Mouse (Mus musculus): Measurements from ENCODE around the gene Cacnb3. TPM values are rescaled to one million over a fixed set of nuclear protein-coding genes. Genes with fewer than 3 reads are reported as not detected.

Gene Cacnb3
- total RNA-seq, 4 experiments from 2014 or later: 2.0 to 2.8 (median 2.6) TPM

DNA sequence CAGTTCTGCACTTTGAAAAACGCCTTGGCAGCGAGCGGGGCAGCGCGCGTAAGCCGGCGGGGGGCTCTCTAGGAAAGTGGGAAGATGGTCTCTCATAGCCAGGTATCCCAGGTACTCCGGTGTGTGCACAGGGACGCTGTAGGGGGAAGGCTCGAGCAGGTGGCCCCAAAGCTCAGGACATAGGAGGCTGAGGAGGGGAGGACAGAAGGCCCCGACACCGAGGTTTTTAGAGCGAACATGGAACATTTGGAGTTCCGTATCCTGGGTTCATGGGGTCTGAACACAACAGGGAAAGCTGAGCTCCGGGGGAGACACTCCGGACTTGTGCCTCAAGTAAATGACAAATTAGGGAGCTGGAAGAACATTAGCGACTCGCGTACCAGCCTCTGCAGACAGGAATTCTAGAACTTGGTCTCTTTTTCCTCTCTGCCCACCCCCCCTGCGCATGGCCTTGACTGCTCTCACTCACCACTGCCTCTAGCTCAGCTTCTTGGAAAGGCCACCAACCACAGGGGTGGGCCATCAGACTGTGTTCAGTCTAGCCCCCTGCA lies 4.7 kb downstream of the Cacnb3 start:
- DNase-seq (ENCODE audit: low spot score): no peak

DNA sequence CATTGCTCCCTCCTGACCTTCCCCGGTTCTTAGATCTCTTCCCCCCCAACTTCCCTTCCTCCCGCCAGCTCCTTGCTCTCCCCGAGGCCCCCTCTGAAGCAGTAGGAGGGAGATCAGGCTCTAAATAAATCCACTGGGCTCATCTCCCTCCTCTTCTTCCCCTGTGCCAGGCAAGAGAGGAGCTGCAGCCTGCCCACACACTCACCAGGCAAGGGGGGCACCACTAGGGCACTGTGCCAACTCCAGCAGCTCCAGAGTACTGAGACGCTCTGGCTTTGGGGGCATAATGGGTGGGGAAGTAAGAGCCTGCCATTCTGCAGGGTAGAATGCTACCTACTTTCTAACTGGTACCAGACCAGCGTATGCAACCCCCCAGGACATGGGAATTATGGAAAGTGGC lies 5.9 kb downstream of the Cacnb3 start:
- no peak for DNase-seq (ENCODE audit: low spot score)

DNA sequence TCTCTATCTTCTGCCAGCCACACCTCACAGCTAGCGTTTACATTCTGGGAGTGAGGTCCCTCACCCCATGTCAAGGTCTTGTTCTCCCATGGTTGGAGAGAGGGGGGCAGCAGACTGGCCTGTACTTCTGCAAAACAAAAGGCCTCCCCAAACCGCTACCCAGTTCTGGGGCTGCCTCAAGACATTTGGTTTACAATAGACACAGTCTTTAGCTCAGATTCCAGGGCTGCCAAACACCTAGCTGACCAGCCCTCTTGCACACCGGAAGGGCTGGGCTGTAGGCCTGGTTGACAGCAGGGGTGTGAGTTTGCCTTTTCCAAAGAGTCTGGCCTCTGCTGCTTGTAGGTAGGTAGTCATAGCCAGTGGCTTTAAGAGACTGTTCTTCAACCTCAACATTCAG lies 6.5 kb downstream of the Cacnb3 start:
- no peak for DNase-seq (ENCODE audit: low spot score)

GRCm38 (mm10) chr15:98640157-98640556 lies 9.5 kb downstream of the Cacnb3 start:
- DNase-seq (ENCODE audit: low spot score): no peak

DNA sequence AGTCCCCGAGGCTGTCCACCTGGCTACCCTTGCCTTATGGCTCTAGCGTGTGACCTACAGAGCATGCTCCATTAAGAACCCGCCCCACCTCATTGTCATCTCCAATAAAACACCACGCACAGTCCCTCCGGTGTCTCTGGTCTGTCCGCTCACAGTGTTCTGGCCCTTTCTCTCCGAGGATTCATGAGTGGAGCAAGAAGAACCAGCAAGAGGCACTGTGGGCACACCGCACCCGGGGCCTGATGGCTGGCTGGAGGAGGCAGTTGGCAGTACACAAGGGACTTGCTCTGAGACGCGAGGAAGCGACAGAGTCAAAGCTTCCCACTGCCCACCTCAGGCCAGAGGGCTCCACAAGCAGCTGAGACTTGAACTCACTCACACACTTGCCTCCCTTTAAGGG lies 13.8 kb downstream of the Cacnb3 start:
- no peak for DNase-seq (ENCODE audit: low spot score)

- no peak for DNase-seq (ENCODE audit: low spot score)
Observed at GRCm38 (mm10) chr15:98645057-98646026, 14.7 kb downstream of the Cacnb3 start.

DNA sequence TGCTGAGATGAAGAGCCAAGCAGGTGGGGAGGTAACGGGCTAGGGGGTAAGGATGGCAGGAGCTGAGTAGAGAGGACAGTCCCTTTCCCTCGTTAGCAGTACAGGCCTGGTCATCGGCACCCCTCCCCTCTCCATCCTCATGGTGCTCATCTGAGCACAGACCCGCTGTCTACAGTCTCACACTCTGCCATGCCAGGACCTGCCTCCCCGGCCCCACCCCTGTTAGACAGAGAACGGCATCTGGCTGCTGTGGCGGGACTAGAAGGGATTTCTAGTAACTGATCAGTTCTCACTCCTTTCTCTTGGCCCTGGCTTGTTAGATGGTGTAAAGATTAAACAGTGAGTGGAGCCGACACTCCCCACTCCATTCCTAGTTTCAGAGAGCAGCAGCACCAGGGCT lies 16.1 kb downstream of the Cacnb3 start:
- no peak for DNase-seq (ENCODE audit: low spot score)

DNA sequence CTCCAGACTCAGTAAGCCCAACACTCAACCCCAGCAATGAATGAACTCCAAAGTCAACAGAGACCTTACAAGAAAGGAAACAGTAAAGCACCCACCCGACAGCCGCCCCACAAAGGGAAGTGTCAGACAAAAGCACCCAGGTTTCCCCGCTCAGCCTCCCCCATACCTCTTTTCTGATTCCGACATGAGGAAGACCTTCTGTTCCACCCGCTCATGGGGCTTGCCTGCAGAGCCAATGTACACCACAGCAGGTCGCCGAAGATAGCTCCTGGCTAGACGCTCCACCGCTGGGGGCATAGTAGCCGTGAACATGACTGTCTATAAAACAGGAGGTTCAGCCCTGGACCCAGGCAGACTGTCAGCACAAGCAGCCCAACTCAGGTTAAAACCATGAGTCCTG lies 16.7 kb downstream of the Cacnb3 start:
- no peak for DNase-seq (ENCODE audit: low spot score)

DNA sequence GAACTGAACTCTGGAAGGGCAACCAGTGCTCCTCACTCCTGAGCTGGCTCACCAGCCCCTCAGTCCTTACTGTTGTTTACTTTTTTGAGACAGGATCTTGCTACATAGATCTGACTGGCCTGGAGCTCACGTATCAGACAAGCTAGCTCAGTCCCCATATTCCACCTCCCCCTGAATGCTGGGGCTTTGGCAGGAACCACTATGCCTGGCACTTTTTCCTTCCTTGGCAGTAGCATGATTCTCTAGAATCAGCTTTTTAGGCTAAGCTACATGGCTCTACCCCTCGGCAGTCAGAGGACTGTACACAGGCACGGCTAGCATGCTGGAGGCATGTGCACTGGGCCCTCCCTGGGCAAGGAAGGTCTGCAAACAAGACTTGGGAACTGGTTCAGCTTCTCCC lies 17.4 kb downstream of the Cacnb3 start:
- DNase-seq (ENCODE audit: low spot score): no peak

DNA sequence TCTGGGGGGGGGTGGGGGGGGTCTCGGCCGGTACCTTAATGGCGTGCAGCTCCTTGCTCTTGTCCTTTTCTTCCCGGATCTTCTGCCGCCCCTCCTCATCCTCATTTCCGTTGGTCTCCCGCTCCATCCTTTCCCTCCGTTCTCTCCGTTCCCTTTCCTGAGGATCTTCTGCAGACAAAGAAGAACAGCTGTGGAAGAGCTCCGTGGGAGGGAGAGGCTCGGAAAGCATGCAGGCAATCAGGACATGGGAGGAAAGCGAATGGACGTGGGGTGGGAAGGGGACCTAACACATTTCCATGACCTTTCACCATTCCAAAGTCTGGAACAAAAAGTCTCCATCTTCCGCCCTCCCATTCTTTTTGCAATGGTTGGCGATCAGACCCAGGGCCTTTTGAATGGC lies 20.8 kb downstream of the Cacnb3 start:
- DNase-seq (ENCODE audit: low spot score): no peak

GRCm38 (mm10) chr15:98652174-98652573 lies 21.5 kb downstream of the Cacnb3 start:
- no peak for DNase-seq (ENCODE audit: low spot score)

DNA sequence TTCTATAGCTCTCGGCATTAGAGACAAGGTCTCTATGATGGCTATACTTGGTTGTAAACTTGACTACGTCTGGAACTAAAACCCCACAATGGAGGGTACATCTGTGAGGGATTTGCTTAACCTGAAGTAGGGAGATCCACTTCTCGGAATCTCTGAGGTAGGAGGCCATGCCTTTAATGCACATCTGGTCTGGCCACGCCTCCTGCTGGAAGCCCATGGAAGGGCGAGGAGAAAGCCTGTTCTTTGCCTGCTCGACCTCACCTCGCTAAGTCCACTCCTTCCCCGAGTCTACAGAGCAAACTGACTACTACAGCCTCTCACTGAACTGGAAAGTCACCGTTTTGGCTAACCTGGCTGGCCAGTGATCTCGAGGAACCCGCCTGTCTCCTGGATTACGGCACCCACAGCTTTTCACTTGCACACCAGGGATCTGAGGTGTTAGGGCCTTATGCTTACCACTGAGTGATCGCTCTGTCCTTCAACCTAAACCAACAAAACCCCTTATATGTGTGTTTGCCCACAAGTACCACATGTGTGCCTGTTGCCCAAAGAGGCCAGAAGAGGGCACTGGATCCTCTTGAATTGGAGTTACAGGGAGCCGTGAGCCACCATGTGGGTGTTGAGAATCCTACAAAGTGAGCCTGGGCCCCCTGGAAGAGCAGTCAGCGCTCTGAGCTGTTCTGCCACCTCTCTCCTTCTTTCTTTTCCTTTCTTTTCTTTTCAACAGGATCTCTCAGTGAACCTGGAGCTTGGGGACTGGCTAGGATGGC lies 26.5 kb downstream of the Cacnb3 start:
- DNase-seq (ENCODE audit: low spot score): no peak

GRCm38 (mm10) chr15:98662198-98662566 lies 31.5 kb downstream of the Cacnb3 start:
- DNase-seq (ENCODE audit: low spot score): no peak

- DNase-seq (ENCODE audit: low spot score): peak; percentile 96
Observed at GRCm38 (mm10) chr15:98662567-98663545, 32.2 kb downstream of the Cacnb3 start, which contains the start of gene Ddx23. Ddx23 (minus strand) TSS chr15:98662894.

- peak; percentile 49 for DNase-seq (ENCODE audit: low spot score)
Observed at GRCm38 (mm10) chr15:98664042-98664907, 33.6 kb downstream of the Cacnb3 start.

DNA sequence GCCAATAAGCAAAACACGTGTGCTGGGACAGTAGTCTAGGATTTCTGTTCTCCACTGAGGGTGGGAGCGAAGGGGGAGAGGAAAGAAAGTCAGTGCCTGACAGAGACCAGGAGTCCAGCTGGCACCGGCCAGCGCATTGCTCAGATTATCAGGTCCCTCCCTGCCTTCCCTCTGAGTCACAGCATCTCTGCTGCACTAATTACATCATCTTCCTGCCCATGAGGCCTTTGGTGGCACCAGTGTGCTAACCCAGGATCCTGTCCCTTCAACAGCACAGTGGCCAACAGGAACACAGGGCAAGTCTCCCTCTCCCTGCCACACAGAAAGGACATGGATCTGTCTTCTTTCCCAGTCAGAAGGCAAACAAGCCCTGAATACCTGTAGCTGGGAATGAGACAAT lies 42.0 kb downstream of the Cacnb3 start:
- DNase-seq (ENCODE audit: low spot score): peak; percentile 31

GRCm38 (mm10) chr15:98673732-98674131 lies 43.1 kb downstream of the Cacnb3 start:
- no peak for DNase-seq (ENCODE audit: low spot score)

DNA sequence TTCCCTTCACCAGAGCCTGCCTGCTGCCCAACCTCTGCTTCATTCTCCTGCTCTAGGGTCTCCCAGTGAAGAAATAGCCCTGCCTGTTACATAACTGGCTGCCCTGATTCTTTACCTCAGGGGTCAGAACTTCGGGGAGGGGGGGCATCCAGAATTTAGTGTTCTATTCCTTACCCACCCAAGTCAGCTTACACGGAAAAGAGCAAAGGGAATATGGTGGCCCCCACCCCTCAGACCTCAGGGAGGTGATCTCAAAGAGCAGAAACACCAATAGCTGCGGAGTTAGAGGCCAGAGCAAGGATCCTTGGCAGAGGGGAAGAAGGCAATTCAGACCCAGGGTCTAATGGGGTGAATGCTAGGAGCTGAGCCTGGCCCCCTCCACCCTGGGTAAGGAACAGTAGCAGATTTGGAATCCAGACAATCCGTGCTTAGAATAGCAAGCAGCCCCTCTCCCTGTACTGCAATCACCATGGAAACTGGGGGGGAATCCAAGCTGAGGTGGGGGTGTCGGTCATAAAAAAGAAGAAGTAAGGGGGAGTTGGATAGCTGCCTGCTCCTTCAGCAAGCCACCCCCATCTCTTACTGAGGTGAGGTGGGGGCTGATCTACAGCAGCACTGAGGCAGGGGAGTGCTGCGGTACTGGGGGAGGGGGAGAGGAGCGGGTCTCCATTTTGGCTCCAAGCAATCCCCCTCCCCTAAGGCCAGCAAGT lies 43.8 kb downstream of the Cacnb3 start:
- DNase-seq (ENCODE audit: low spot score): no peak

- no peak for DNase-seq (ENCODE audit: low spot score)
Observed at GRCm38 (mm10) chr15:98674994-98675545, 44.4 kb downstream of the Cacnb3 start.
